Mouse (Mus musculus) T-helper 17 cell (primary cell): ENCODE results near the gene Dach2.
"Not testable (repeated sequence)": the region's sequence is repeated elsewhere in the genome, so short reads cannot be mapped to it uniquely, and the experiment has no call there.

Experiments used
- in situ Hi-C, 2 experiments: fragments of 300-600 bp; cut with MboI, MseI; formaldehyde crosslinking; loops; 1 replicate in 1 of 2; 2 replicates in 1 of 2; pipeline ENCODE4 v1.15.1; 2025; ENCODE audit warnings: high pct_unique_total_duplicates in 2 of 2

Dach2 gene

DNA sequence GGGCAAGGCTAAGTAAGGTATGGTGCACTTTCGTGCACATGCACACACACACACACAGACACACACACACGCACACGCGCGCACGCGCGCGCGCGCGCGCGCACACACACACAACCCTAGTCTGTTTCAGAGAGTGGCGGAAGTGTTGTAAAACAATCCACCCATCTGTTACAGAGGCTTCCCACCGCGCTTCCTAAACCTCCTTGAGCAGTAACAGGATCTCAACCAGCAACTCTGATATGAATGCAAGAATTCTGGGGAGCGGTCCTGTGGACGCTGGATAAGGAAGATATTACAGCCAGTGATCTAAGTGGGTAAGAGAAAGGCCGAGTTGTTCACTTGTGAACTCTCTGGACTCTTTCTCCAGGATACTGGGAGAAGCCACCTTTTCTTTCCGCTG is at the start of gene Dach2:
TSS of gene Dach2 (plus strand) at position 107 of the 400 bp plus-strand sequence.
- in situ Hi-C loops = no loop called here

DNA sequence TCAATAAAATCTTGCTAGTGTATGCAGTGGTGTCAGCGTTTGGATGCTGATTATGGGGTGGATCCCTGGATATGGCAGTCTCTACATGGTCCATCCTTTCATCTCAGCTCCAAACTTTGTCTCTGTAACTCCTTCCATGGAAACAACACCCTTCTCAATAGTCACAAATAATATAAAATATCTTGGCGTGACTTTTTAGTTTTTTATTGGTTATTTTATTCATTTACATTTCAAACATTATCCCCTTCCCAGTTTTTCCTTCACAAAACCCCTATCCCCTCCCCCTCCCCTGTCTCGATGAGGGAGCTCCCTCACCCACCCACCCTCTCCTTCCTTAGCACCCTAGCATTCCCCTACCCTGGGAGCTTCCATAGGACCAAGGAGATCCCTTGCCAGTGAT is 44.9 kb upstream of the Dach2 start:
- in situ Hi-C loops = not testable (repeated sequence)

DNA sequence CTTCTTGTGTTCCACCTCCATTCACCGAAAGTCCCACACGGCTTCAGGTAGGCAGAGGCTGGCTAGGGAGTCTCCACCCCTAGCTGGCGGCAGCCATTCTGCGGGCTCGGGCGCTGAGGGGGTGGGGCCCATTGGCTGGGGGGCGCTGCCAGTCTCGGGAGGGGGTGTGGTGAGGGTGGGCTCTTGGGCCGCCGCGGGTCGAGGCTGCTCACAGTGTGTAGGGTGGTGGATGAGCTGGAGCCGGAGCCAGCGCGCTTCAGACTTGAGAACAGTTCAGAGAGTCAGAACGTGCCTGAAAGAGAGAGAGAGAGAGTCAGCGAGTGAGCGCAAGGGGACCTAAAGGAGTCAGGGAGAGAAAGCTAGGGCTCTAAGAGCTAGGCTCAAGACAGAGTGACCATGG is 721 bp downstream of the Dach2 start:
- in situ Hi-C loops = no loop called here

DNA sequence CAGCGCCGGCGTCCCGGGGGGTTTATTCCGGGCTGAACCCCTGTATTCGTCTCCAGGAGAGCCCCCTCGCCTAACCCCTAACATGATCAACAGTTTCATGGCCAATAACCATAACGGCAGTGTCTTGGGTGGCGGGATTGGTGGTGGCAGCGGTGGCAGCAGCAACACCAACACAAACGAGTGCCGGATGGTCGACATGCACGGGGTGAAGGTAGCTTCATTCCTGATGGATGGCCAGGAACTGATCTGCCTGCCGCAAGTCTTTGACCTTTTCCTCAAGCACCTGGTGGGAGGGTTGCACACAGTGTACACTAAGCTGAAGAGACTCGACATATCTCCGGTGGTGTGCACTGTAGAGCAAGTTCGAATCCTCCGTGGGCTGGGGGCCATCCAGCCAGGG is 1.2 kb downstream of the Dach2 start:
- in situ Hi-C loops = no loop called here

DNA sequence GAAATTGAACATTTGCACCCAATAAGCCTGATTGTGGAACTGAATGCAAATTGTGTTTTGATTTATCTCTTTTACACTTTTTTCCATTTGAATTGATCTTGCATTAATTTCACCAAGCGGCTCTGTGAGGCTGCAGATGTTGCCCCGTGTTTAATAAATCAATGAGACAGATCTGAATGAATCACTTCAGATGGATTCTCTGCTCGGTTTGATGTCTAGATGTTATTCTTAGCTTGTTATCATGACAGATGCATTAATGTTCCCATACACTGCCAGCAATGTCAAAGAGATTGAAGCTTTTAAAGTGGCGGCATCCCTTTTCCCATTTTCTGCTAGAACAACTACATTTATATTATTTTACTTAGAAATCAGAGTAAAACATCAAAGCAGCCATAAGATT is 7.0 kb downstream of the Dach2 start:
- in situ Hi-C loops = no loop called here

DNA sequence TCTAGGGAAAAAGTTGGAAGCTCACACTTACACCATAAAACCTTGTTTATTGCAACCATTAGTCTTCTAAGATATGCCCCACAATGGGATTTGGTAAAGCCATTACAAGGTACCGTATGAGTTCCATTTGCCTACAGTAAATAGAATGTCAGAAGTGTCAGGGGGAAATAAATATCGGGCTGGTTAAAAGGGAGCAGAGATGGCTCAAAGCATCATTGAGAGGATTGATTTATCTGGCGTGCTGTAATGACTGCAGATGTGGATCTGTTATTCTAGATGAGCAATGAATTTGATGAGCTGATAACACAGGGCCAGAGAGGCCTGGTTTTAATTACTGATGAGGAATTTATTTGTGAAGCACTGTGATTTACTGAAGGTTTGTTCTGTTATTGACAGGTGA is 40.8 kb downstream of the Dach2 start:
- in situ Hi-C loops = no loop called here

DNA sequence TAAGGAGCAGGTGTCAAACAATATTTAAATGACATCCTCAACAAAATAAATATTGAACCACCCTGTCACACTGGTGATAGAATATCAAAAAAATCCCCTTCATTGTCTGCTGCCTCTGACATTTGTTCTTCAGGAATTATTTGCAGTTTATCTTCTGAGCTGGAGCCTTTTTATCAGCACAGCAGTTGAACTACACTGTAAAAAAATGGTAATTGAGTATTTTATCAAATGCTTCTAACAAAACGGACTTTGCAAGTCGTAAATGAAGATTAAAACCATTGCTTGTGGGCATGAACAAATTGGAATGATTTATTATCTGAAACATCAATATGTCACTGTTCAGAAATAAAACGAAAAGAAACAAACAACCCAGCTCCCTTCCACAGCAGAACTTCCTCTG is 97.1 kb downstream of the Dach2 start:
- in situ Hi-C loops = no loop called here

DNA sequence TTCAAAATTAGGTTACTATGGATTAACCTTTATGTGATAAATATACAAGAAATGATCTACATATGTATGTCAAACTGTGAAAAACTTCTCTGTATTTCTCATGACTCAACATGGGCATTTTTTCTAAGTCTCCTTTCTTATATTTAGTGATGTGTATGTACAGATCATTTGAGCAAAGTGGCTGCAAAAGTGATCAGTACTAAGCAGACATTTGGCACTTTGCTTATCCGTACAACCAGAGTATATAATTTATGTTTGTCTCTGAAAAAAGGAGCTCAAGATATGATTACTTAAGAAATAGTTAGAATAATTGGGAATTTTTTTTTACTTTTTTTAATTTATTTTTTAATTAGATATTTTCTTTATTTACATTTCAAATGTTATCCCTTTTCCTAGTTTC is 111.4 kb downstream of the Dach2 start:
- in situ Hi-C loops = no loop called here

DNA sequence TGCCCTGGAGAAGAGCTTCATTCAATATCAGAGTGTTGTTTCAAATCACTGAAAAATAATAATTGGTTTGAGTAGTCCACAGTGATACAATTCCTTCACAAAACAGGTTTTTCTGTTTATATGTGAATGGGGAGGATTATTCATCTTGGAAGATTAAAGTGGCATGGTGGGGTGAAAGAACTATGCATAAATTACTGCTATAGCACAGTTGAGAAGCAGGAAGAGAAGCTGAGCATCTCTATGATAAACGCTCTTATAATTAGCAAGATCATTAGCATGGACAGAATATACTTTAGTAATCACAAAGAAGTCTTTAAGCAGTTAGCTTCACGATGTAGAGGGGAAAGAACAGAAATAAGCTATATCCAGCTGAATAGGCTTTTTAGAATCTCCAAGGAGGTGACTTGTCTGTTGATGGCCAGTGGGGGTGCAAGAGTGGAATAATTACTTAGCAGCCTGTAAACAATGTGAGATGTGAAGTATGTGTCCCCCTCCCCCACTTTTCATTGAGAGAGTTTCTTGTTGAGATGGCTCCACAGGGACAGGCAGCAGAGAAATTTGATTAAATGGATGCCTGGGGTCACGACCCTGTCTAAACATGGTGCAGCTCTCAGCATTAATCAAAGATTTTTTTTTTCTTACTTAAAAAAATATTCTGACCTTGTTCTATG is 124.3 kb downstream of the Dach2 start:
- in situ Hi-C loops = no loop called here

DNA sequence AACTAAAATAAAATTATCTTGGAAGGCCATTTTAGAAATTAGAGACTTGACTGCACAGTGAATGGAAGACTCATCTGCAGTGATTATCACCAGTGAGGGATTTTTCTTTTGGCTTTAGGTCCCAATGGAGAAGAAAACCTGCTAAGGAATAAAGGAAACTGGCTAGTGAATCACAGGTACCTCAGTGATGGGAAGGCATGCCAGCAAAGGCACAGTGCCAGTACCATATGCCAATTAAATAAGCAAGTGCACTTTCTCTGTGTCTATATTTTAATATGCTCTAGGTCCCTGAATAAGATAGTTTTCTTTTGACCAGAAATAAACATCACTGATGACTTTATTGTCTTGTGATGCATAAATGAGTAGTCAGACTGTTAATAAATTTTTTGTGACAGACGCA is 184.8 kb downstream of the Dach2 start:
- in situ Hi-C loops = no loop called here

DNA sequence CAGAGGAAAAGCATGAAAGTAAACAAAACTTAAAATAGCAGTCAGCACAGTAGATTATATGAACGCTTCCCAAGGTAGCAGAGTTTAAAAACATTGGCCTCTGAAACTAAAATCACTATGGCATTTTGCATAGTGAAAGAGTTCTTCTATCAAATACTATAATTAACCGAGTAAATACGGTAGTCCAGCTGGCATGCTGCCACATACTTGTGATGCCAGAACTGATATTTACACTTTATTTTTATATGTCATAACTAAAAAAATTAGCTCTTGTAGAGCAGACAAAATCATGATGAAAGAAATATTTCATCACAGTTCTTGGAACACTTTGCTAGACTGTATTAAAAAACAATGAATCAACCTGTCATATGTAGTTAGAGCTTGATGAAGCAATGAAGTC is 247.8 kb downstream of the Dach2 start:
- in situ Hi-C loops = no loop called here

DNA sequence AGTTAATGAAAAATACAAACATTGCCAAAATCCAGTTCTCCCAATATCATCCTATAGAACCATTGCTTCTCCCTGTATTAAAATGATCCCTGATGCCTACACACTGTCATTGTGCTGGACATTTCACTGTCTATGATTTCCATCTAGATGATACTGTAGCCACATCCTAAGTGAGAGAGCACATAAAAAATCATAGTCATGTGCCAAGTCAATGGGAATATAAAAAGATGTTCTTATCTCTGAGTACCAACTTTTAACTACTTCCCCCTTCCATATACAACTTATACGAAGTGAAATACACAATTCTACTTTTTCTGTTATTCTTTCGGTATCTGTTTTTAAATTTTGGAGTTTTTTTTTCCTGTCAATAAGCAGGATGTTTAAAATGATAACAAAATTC is 266.6 kb downstream of the Dach2 start:
- in situ Hi-C loops = no loop called here

DNA sequence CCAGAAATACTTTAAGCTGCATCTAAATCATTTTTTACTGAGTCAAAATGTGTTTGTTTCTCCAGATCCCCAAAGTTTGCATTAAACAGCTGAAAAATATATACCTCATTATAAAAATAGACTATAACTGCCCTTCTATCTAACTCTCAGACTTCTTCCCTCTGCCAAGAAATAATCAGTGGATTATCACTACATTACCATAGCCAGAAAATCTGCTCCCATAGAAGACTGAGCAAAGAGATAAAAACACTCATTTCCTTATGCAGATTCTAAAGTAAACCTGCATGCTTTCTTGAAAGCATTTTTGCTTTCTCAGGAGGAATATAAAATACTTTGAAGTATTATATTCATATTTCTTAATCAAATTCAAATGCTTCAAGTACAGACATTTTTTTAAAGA is 368.8 kb downstream of the Dach2 start:
- in situ Hi-C loops = no loop called here

DNA sequence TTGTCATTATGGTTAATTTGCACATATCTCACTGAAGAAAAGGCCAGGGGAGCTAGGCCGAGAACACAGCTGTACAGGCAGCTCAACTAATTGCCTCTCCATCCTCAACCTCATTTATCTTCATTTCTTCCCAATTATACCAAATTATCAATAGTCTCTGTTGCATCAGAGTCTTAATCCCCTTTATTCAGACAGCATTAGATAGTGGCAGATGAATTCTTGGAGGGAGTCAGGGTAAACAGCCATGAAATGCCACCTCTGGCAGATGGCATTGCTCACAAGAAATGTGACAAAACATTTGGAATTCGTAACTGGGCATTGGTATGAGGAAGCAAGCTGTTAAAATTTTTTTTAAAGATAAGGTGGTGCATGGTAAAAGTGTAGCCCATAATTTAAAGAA is 389.9 kb downstream of the Dach2 start:
- in situ Hi-C loops = no loop called here

DNA sequence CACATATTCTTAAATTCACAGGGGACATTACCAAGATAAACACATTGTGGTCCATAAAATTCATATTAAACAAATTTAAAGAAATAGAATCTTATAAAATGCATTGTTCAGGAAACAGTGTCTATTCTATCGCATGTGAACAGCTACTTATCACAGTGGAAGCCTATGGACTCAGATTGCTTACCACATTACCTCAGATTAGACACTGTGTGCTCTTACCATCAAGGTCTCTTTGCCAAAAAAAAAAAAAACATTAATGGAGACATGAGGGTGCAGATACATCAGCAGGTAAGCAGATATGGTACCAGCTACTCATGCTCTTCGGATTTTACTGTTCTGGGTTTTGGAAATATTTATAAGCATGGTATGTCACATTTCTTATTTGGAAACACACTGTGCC is 415.1 kb downstream of the Dach2 start:
- in situ Hi-C loops = no loop called here

DNA sequence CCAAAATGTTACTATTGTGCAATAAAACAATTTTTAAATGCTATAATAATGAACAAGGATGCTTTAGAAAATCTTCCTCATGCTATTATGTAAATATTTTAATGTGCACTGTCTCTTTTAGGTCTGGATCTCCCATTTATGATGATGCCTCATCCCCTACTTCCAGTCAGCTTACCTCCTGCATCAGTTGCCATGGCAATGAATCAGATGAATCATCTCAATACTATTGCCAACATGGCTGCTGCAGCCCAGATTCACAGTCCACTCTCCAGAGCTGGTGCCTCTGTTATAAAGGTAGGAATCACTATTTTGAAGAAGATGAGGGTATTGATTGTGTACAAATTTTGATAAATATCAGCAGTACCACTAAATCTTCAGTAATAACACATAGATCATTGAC is 426.8 kb downstream of the Dach2 start:
- in situ Hi-C loops = no loop called here

DNA sequence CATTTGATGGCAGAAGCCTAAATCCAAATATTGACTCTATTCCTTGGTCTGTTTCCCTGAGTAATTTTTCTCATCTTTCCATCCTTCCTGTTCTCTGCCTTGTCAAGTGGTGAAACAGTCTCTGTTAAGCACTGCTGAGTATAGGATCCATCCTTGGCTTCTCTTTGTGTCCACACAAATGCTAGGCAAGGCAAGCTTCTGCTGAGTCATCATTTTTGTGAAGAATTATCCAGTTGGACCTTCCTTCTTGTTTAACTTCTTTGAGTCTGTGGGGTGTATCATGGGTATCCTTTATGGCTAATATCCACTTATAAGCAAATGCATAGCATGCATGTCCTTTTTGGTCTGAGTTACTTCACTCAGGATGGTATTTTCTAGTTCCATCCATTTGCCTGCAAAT is 449.8 kb downstream of the Dach2 start:
- in situ Hi-C loops = no loop called here

DNA sequence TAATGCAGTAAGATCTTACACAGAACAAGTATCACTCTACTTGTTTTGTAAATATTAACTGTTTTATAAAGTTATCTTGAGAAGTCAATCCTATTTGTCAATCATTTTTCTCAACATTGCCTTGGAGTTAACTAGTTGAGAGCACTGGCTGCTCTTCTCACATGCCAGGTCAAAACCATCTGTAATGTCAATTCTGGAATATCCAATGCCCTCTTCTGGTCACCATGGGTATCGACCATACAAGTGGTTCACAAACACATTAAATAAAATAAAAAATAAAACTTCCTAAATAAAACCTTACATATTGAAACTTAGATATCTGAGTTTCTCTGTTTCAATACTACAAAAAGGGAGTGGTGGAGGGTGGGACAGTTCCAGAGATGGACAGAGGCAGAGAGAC is 495.0 kb downstream of the Dach2 start:
- in situ Hi-C loops = no loop called here

DNA sequence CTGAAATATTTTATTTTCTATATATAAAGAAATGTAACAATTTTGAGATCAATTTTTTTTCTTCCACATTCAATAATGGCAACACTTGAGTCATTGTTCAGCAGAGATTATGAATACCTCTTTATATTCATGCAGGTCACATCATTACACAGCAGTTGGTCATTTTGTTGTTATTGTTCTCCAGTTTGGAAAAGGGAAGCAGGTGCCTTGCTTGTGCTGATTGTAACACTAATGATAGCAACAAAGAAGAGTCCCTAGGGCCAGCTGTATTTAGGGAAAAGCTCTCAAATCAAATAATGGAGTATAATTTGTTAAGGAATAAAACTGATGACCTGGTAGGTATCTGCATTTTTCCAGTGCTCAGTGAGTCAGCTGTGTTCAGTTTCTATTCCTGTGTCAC is 513.1 kb downstream of the Dach2 start:
- in situ Hi-C loops = no loop called here

DNA sequence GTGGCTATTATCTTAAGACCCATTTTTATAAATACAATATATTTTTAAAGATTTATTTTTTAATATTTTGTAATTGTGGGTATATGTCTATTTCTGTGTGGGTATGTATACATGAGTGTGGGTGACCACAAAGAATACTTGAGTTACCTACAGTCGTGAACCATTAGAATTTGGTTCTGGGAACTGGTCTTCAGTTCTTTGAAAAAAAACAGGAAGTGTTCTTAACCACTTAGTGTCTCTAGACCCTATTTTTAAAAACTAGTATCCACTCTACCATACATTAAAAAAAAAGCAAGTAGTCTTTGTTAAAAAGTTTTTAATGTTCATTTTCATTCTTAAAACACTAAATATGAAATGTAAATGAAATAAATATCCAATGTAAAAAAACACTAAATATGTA is 529.5 kb downstream of the Dach2 start:
- in situ Hi-C loops = no loop called here

DNA sequence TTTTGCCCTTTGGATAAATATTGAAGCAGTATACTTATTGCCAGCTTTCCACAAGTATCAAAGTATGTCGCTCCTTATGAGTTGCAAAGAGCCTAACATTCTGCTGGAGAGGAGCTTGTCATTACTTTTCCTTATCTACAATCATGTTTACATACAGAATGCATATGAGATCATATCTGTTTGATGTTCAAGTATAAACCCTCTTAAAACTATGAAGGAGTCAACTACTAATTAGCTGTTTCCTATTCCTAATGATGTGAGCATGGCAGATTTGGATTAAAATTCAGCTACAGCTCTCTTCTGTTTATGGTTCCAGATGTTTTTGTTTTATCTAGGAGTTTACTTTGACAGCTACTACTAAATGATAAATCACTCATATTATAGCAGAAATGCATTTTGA is 535.8 kb downstream of the Dach2 start:
- in situ Hi-C loops = no loop called here

DNA sequence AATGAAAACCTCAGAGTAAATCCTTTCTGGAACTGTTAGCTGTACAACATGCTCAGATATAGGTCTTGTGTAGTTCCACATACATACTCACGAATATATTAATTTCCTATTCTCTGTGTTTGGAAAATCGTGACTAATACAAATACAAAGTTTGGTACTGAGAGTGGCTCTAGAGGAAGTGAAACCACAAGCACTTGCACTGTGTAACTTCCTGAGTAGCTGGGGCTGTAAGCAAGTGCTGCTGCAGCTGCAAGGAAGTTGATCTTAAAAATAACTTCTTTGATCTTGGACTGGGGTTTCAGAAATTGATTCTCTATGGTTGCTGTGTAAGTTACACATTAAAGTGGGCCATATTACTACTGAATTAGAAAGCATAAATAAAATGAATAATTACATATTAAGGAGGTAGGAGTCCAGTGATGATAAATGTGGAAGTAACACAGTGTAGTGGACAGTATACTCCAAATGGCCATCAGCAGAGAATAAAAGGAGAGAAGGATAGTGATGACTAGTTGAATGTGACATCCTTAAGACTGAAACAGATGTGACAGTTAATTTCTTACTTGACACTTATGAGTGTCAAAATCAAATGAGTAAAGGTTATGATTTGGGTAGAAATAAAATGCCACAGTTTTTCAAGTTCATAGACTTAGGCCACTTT is 570.7 kb downstream of the Dach2 start:
- in situ Hi-C loops = no loop called here
